Mouse (Mus musculus): Measurements from ENCODE around the gene Arhgef26.

- no peak for TF ChIP-seq CTCF (IDR thresholded peaks at IDR 0.05)
- TF ChIP-seq EP300 (IDR thresholded peaks at IDR 0.05), result no peak
Observed at GRCm38 (mm10) chr3:62338044-62338443, at the start of gene Arhgef26.
